Mouse (Mus musculus) liver, adult 2 months (tissue): ENCODE measurements around the gene Dnm3.
"Not testable (repeated sequence)": the region's sequence is repeated elsewhere in the genome, so short reads cannot be mapped to it uniquely, and the experiment has no call there.

Source experiments
- CTCF ChIP-seq: fragments of 200-500 bp; IDR thresholded peaks from 2 replicates; pipeline ENCODE4 v1.5.1; 2011; ENCODE audit warnings: low read depth, low read length, control low read depth
- POLR2A ChIP-seq: fragments of 200-500 bp; IDR thresholded peaks from 2 replicates; pipeline ENCODE4 v1.6.1; 2011; ENCODE audit warnings: low read length, control low read depth; ENCODE audit not compliant: insufficient read depth; ENCODE audit errors: extremely low read depth

- not testable (repeated sequence) for TF ChIP-seq CTCF, POLR2A
Measured at GRCm38 (mm10) chr1:162373068-162373467, 104.8 kb downstream of the Dnm3 start.
